In the genomic region with DNA sequence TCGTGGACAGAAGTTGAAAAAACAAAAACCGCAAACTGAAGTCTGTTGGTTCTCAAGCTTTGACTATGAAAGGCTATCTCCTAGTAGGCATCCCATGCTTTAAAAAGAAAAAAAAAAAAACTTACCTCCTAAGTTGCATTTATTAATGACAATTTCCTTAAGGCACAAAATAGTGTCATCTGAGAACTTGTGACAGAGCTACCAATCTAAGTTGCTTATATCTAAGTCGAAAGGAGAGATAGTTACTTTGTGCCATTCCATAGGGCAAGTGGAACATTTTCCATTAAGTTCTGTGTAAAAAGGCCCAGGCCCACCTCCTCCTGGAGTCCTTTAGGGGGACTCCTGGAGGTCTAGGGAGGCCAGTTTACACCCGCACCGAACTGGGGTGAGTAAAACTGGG, we compare ENCODE assay signal across 8 mouse cellular contexts. TPM values are rescaled to one million over a fixed set of nuclear protein-coding genes. Genes with fewer than 3 reads are reported as not detected.
DNase-seq lines count a peak whose midpoint lies in the region; ATAC-seq and TF ChIP-seq lines count a peak whose summit lies in the region.

No protein-coding gene starts in this region.

- H3K4me2 ChIP-seq in neural tube, embryonic 11.5 days (ENCODE audit: low read depth): peak overlapping the region; percentile 60
- H3K4me2 ChIP-seq in liver, embryonic 12.5 days: peak overlapping the region; percentile 85
- H3K4me2 ChIP-seq in stomach, postnatal 0 days (replicated peaks; ENCODE audit: low read depth): peak overlapping the region; percentile 87

- no peaks in the 10 kb centered on the region for H3K27me3 ChIP-seq in neural tube, embryonic 11.5 days (ENCODE audit: control insufficient read depth, insufficient read depth, low read length)
- H3K27me3 ChIP-seq in liver, embryonic 12.5 days (replicated peaks): no peaks in the 10 kb centered on the region
- H3K27me3 ChIP-seq in stomach, postnatal 0 days (ENCODE audit: control insufficient read depth, insufficient read depth, low read length): no peaks in the 10 kb centered on the region

- H3K27ac ChIP-seq in gastrocnemius, adult 2 months: peak overlapping the region; percentile 89
- no peak overlapping the region for H3K27ac ChIP-seq in neural tube, embryonic 11.5 days (ENCODE audit: low read depth, low read length)
- peak overlapping the region; percentile 95 for H3K27ac ChIP-seq in liver, embryonic 12.5 days
- peak overlapping the region; percentile 82 for H3K27ac ChIP-seq in stomach, postnatal 0 days (replicated peaks)

- peak overlapping the region; percentile 85; the same call in 1 of the 2 replicates for H3K9ac ChIP-seq in neural tube, embryonic 11.5 days (ENCODE audit: low read length)
- peak overlapping the region; percentile 98 for H3K9ac ChIP-seq in liver, embryonic 12.5 days
- H3K9ac ChIP-seq in stomach, postnatal 0 days (ENCODE audit: low read length): no peak overlapping the region

- TF ChIP-seq EP300 in stomach, postnatal 0 days (optimal IDR thresholded peaks at IDR 0.05): no peak

- peak; percentile 14 for DNase-seq in gastrocnemius, adult 2 months
- DNase-seq in gastrocnemius, postnatal 4 days (ENCODE audit: low spot score in 2 of 2): no peak
- no peak for DNase-seq in neural tube, embryonic 11.5 days (ENCODE audit: low spot score)
- no peak for DNase-seq in neural tube, embryonic 10.5 days (ENCODE audit: extremely low spot score, low spot score)
- DNase-seq in stomach, postnatal 0 days (ENCODE audit: low spot score): no peak
- DNase-seq in cerebellum, adult 9-10 months: no peak
- no peak for DNase-seq in adrenal gland, postnatal 4 days (ENCODE audit: low spot score in 2 of 2)

- 0 out of 2 replicates have a peak, but pooled peaks cover 2% of the 10 kb centered on the region for H3K36me3 ChIP-seq in neural tube, embryonic 11.5 days (ENCODE audit: control insufficient read depth, insufficient read depth, low read length)
- peaks cover 23% of the 10 kb centered on the region for H3K36me3 ChIP-seq in liver, embryonic 12.5 days
- H3K36me3 ChIP-seq in stomach, postnatal 0 days (ENCODE audit: control insufficient read depth, insufficient read depth, low read length): peaks cover 5% of the 10 kb centered on the region; the same call in 1 of the 2 replicates

- no peaks in the 10 kb centered on the region for H3K9me3 ChIP-seq in neural tube, embryonic 11.5 days (ENCODE audit: control insufficient read depth, low read length)
- no peaks in the 10 kb centered on the region for H3K9me3 ChIP-seq in liver, embryonic 12.5 days (replicated peaks)
- no peaks in the 10 kb centered on the region for H3K9me3 ChIP-seq in stomach, postnatal 0 days (ENCODE audit: control insufficient read depth, low read length)

- H3K4me3 ChIP-seq in gastrocnemius, adult 2 months: peak overlapping the region; percentile 94
- H3K4me3 ChIP-seq in neural tube, embryonic 11.5 days (ENCODE audit: low read depth, low read length): no peak overlapping the region; the same call in 1 of the 2 replicates
- H3K4me3 ChIP-seq in liver, embryonic 12.5 days: peak overlapping the region; percentile 99
- no peak overlapping the region for H3K4me3 ChIP-seq in stomach, postnatal 0 days (ENCODE audit: low read depth, low read length)

- ATAC-seq in neural tube, embryonic 11.5 days (ENCODE audit: insufficient read depth, low FRiP score, low TSS enrichment): no peak
- ATAC-seq in liver, embryonic 12.5 days: no peak
- no peak for ATAC-seq in stomach, postnatal 0 days (ENCODE audit: low FRiP score, low TSS enrichment)

- 70% methylated on average over 5 of the region's 5 CpGs for WGBS in neural tube, embryonic 11.5 days
- 46% methylated on average over 5 of the region's 5 CpGs for WGBS in liver, embryonic 12.5 days (ENCODE audit: insufficient replicate concordance)
- WGBS in stomach, postnatal 0 days: 65% methylated on average over 5 of the region's 5 CpGs

- H3K4me1 ChIP-seq in neural tube, embryonic 11.5 days (ENCODE audit: control insufficient read depth, insufficient read depth, low read length): peaks cover 10% of the 10 kb centered on the region
- peaks cover 84% of the 10 kb centered on the region for H3K4me1 ChIP-seq in liver, embryonic 12.5 days
- no peaks in the 10 kb centered on the region for H3K4me1 ChIP-seq in stomach, postnatal 0 days (replicated peaks; ENCODE audit: control insufficient read depth, insufficient read depth)

- intact Hi-C loops in gastrocnemius, adult 2 months (cut with DNase I): loop anchor here (2.0 kb wide), 1 partner anchor 29 kb away; no protein-coding TSS in a partner anchor

- TF ChIP-seq CTCF in gastrocnemius, adult 2 months (IDR thresholded peaks at IDR 0.05): no peak
- TF ChIP-seq CTCF in stomach, postnatal 0 days (IDR thresholded peaks at IDR 0.05; ENCODE audit: low read depth): no peak

RNA-seq across cellular contexts. Expression of gene Ppp2r1b, which starts 10.7 kb away (rescaled TPM):
- 1 to 10 TPM; 5.9 to 7.6 TPM for total RNA-seq in gastrocnemius, adult 2 months (2021)
- 10 to 100 TPM; 16.8 to 17.7 TPM for total RNA-seq in gastrocnemius, postnatal 4 days (2021)
- 121 and 122 TPM in 2 replicates for polyA plus RNA-seq in neural tube, embryonic 11.5 days (2014; fragmentation: Nextera tagmentation; extraction: Ambion mirVana)
- 131 and 137 TPM in 2 replicates for polyA plus RNA-seq in liver, embryonic 12.5 days (2016; fragmentation: Nextera tagmentation; extraction: Ambion mirVana)
- 32.6 and 33.2 TPM in 2 replicates for polyA plus RNA-seq in stomach, postnatal 0 days (2015; fragmentation: Nextera tagmentation; extraction: Ambion mirVana)
- 10 to 100 TPM; 35.8 to 35.9 TPM for total RNA-seq in adrenal gland, postnatal 4 days (2021)

Comparison
In these comparisons a context has a peak if more than half of its experiments do, and no peak if none do; other contexts are left out.
1. H3K4me3 ChIP-seq: peak in gastrocnemius, adult 2 months (single experiment) and liver, embryonic 12.5 days (single experiment); none in neural tube, embryonic 11.5 days (single experiment) and stomach, postnatal 0 days (single experiment).
2. Peak in every context shown above with its lines, with median percentiles within 50 percentile points of each other: H3K4me2 ChIP-seq.